Mouse (Mus musculus) liver, embryonic 14.5 days (tissue): ENCODE data around the gene Pde4d.

Experiments
- CTCF ChIP-seq: IDR thresholded peaks from 2 replicates; pipeline ENCODE4 v1.5.1; 2016; ENCODE audit warnings: antibody characterized with exemption, low read depth, control low read depth
- EP300 ChIP-seq: IDR thresholded peaks from 2 replicates; pipeline ENCODE4 v1.6.1; 2016; ENCODE audit warnings: antibody characterized with exemption, low read depth

DNA sequence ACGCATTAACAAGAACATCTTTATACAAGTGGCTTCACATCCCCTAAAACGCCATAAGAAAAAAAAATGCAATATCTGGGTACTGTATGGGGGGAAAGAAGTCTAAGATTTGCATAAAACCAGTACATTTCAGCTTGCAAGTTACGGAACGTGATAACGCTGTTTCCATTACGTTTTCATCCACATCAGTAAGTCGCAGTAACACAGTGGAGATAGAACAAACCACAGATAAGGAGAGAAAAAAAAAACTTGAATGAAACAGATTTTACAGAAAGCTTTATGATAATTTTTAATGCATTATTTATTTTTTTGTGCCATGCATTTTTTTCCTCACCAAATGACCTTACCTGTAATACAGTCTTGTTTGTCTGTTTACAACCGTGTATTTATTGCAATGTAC, 1504.4 kb downstream of the Pde4d start:
- TF ChIP-seq CTCF (no peak), EP300 (no peak)
